ENCODE assay signal across 9 mouse cellular contexts in the genomic region with DNA sequence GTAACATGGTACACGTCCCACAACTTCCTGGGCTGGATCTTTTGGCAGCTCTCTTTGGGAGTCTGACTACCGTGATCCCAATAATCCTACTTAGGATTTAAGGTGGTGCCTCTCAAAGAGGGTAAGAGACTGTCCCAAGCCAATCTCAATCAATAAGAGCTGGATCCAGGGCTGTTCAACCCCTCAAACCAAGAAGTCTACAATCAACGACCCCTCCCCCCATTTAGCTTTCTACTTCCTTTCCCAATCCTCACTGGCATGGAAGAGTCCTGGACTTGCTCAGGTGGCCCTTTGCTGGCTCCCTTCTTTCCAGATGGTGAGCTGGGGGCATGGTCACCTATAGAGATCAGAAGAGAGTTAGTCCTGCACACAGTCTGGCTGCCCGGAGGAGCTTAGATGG. TPM values are rescaled to one million over a fixed set of nuclear protein-coding genes. Genes with fewer than 3 reads are reported as not detected.
DNase-seq lines count a peak whose midpoint lies in the region; ATAC-seq and TF ChIP-seq lines count a peak whose summit lies in the region.
"Had no signal": no experiment of that assay in that cellular context is flagged by ENCODE, and none has a peak within 500 bp of the region (broad histone marks: within the 10 kb centered on the region; RNA-seq: fewer than 3 reads in every experiment).

No protein-coding gene starts in this region.

- WGBS in cerebellum, adult 2 months, result 30% methylated on average over 4 of the region's 4 CpGs
- 76% methylated on average over 4 of the region's 4 CpGs for WGBS in intestine, embryonic 14.5 days
- WGBS in intestine, postnatal 0 days, result 79% methylated on average over 4 of the region's 4 CpGs
- 85% methylated on average over 4 of the region's 4 CpGs for WGBS in forebrain, embryonic 13.5 days
- WGBS in liver, embryonic 16.5 days (ENCODE audit: insufficient replicate concordance), result 84% methylated on average over 4 of the region's 4 CpGs

- H3K27me3 ChIP-seq in cerebellum, adult 2 months (ENCODE audit: control insufficient read depth, insufficient read depth, low read length), result no peaks in the 10 kb centered on the region
- no peaks in the 10 kb centered on the region for H3K27me3 ChIP-seq in intestine, embryonic 14.5 days (replicated peaks; ENCODE audit: control insufficient read depth, insufficient read depth, low read length)
- H3K27me3 ChIP-seq in intestine, postnatal 0 days (replicated peaks; ENCODE audit: control insufficient read depth, insufficient read depth, low read length), result no peaks in the 10 kb centered on the region
- no peaks in the 10 kb centered on the region for H3K27me3 ChIP-seq in forebrain, embryonic 13.5 days
- no peaks in the 10 kb centered on the region for H3K27me3 ChIP-seq in liver, embryonic 16.5 days (ENCODE audit: control insufficient read depth, insufficient read depth, low read depth, low read length)

- no peak for ATAC-seq in intestine, embryonic 14.5 days (replicated peaks; ENCODE audit: low FRiP score, low TSS enrichment, low read depth)
- ATAC-seq in intestine, postnatal 0 days, result no peak
- ATAC-seq in forebrain, embryonic 13.5 days, result no peak
- no peak for ATAC-seq in liver, embryonic 16.5 days (ENCODE audit: low read depth)

- peak overlapping the region; percentile 75; the same call in 1 of the 2 replicates for H3K4me2 ChIP-seq in intestine, embryonic 14.5 days (ENCODE audit: low read length)
- H3K4me2 ChIP-seq in intestine, postnatal 0 days (replicated peaks; ENCODE audit: low read depth), result no peak overlapping the region
- peak overlapping the region; percentile 86; the same call in 1 of the 2 replicates for H3K4me2 ChIP-seq in forebrain, embryonic 13.5 days
- H3K4me2 ChIP-seq in liver, embryonic 16.5 days (ENCODE audit: low read depth, low read length), result peak overlapping the region; percentile 96; the same call in 1 of the 2 replicates

- H3K9ac ChIP-seq in intestine, embryonic 14.5 days (ENCODE audit: low read length), result no peak overlapping the region
- H3K9ac ChIP-seq in intestine, postnatal 0 days (ENCODE audit: low read depth, low read length), result no peak overlapping the region
- H3K9ac ChIP-seq in forebrain, embryonic 13.5 days, result no peak overlapping the region; the same call in 1 of the 2 replicates
- no peak overlapping the region; the same call in 1 of the 2 replicates for H3K9ac ChIP-seq in liver, embryonic 16.5 days (ENCODE audit: low read depth, low read length)

- H3K36me3 ChIP-seq in intestine, embryonic 14.5 days (ENCODE audit: control insufficient read depth, insufficient read depth, low read length), result peaks cover 42% of the 10 kb centered on the region
- H3K36me3 ChIP-seq in intestine, postnatal 0 days (ENCODE audit: control insufficient read depth, insufficient read depth), result peaks cover 43% of the 10 kb centered on the region
- peaks cover 45% of the 10 kb centered on the region for H3K36me3 ChIP-seq in forebrain, embryonic 13.5 days (ENCODE audit: poor library complexity, severe bottlenecking)
- H3K36me3 ChIP-seq in liver, embryonic 16.5 days (ENCODE audit: control insufficient read depth, insufficient read depth), result no peaks in the 10 kb centered on the region; the same call in 1 of the 2 replicates

- peaks cover 39% of the 10 kb centered on the region for H3K4me1 ChIP-seq in cerebellum, adult 2 months (ENCODE audit: control insufficient read depth, insufficient read depth, low read length)
- peaks cover 13% of the 10 kb centered on the region for H3K4me1 ChIP-seq in intestine, embryonic 14.5 days (replicated peaks; ENCODE audit: control insufficient read depth, insufficient read depth, low read length)
- H3K4me1 ChIP-seq in intestine, postnatal 0 days (replicated peaks; ENCODE audit: control insufficient read depth, insufficient read depth, low read length), result no peaks in the 10 kb centered on the region
- peaks cover 34% of the 10 kb centered on the region for H3K4me1 ChIP-seq in forebrain, embryonic 13.5 days
- peaks cover 30% of the 10 kb centered on the region for H3K4me1 ChIP-seq in liver, embryonic 16.5 days (ENCODE audit: control insufficient read depth, low read depth, low read length)

- no peak for DNase-seq in cerebellum, adult 2 months
- no peak for DNase-seq in cerebellum, adult 9-10 months
- no peak for DNase-seq in intestine, embryonic 14.5 days (ENCODE audit: low spot score)
- no peak for DNase-seq in thymus, postnatal 36 days
- no peak for DNase-seq in urinary bladder, postnatal 4 days (ENCODE audit: low spot score in 2 of 2)
- DNase-seq: kidney, adult 18-20 months had no signal

- peak overlapping the region; percentile 90 for H3K27ac ChIP-seq in cerebellum, adult 2 months (ENCODE audit: insufficient read depth, low read length)
- H3K27ac ChIP-seq in intestine, embryonic 14.5 days (ENCODE audit: low read depth), result no peak overlapping the region
- H3K27ac ChIP-seq in intestine, postnatal 0 days (ENCODE audit: low read depth, low read length), result no peak overlapping the region
- H3K27ac ChIP-seq in forebrain, embryonic 13.5 days, result no peak overlapping the region
- no peak overlapping the region for H3K27ac ChIP-seq in liver, embryonic 16.5 days (ENCODE audit: low read length)

- H3K9me3 ChIP-seq in intestine, embryonic 14.5 days (ENCODE audit: control insufficient read depth, low read length), result no peaks in the 10 kb centered on the region
- no peaks in the 10 kb centered on the region for H3K9me3 ChIP-seq in intestine, postnatal 0 days (ENCODE audit: control insufficient read depth)
- H3K9me3 ChIP-seq in forebrain, embryonic 13.5 days (replicated peaks), result no peaks in the 10 kb centered on the region
- H3K9me3 ChIP-seq in liver, embryonic 16.5 days (replicated peaks; ENCODE audit: control insufficient read depth, low read length), result no peaks in the 10 kb centered on the region

- TF ChIP-seq POLR2A in cerebellum, adult 2 months (IDR thresholded peaks at IDR 0.05; ENCODE audit: borderline replicate concordance, insufficient read depth, low read length), result no peak

- no peak for TF ChIP-seq CTCF in cerebellum, adult 2 months (IDR thresholded peaks at IDR 0.05; ENCODE audit: borderline replicate concordance, insufficient read depth, low read depth, low read length)
- TF ChIP-seq CTCF in intestine, postnatal 0 days (IDR thresholded peaks at IDR 0.05; ENCODE audit: low read depth), result no peak

- H3K4me3 ChIP-seq in cerebellum, adult 2 months (replicated peaks; ENCODE audit: insufficient read depth, low read depth, low read length), result peak overlapping the region; percentile 66
- no peak overlapping the region for H3K4me3 ChIP-seq in intestine, embryonic 14.5 days (ENCODE audit: low read depth, low read length)
- no peak overlapping the region for H3K4me3 ChIP-seq in intestine, postnatal 0 days (ENCODE audit: low read depth, low read length)
- no peak overlapping the region for H3K4me3 ChIP-seq in forebrain, embryonic 13.5 days
- no peak overlapping the region for H3K4me3 ChIP-seq in liver, embryonic 16.5 days (ENCODE audit: low read depth, low read length)

RNA-seq across cellular contexts. Expression of gene Mus81, which starts 1.4 kb away (rescaled TPM):
- 94.2 and 115 TPM in 2 replicates for polyA plus RNA-seq in cerebellum, adult 2 months (2012; rRNA removed)
- 37.0 and 38.3 TPM in 2 replicates for polyA plus RNA-seq in intestine, embryonic 14.5 days (2014; fragmentation: Nextera tagmentation; extraction: Ambion mirVana)
- 12.4 and 14.4 TPM in 2 replicates for polyA plus RNA-seq in intestine, postnatal 0 days (2015; fragmentation: Nextera tagmentation; extraction: Ambion mirVana)
- 44.4 and 47.0 TPM in 2 replicates for polyA plus RNA-seq in forebrain, embryonic 13.5 days (2015; fragmentation: Nextera tagmentation; extraction: Ambion mirVana)
- 12.7 and 15.6 TPM in 2 replicates for polyA plus RNA-seq in liver, embryonic 16.5 days (2015; fragmentation: Nextera tagmentation; extraction: Ambion mirVana)

RNA-seq across cellular contexts. Expression of gene Cfl1, which starts 3.5 kb away (rescaled TPM):
- polyA plus RNA-seq in cerebellum, adult 2 months (2012; rRNA removed), result 1,135 and 1,193 TPM in 2 replicates
- 2,844 and 3,105 TPM in 2 replicates for polyA plus RNA-seq in intestine, embryonic 14.5 days (2014; fragmentation: Nextera tagmentation; extraction: Ambion mirVana)
- polyA plus RNA-seq in intestine, postnatal 0 days (2015; fragmentation: Nextera tagmentation; extraction: Ambion mirVana), result 1,685 and 1,786 TPM in 2 replicates
- polyA plus RNA-seq in forebrain, embryonic 13.5 days (2015; fragmentation: Nextera tagmentation; extraction: Ambion mirVana), result 3,452 and 3,520 TPM in 2 replicates
- polyA plus RNA-seq in liver, embryonic 16.5 days (2015; fragmentation: Nextera tagmentation; extraction: Ambion mirVana), result 930 and 955 TPM in 2 replicates

RNA-seq across cellular contexts. Expression of gene Efemp2, which starts 13.0 kb away (rescaled TPM):
- 43.3 and 43.4 TPM in 2 replicates for polyA plus RNA-seq in cerebellum, adult 2 months (2012; rRNA removed)
- 136 and 151 TPM in 2 replicates for polyA plus RNA-seq in intestine, embryonic 14.5 days (2014; fragmentation: Nextera tagmentation; extraction: Ambion mirVana)
- polyA plus RNA-seq in intestine, postnatal 0 days (2015; fragmentation: Nextera tagmentation; extraction: Ambion mirVana), result 39.4 and 40.7 TPM in 2 replicates
- polyA plus RNA-seq in forebrain, embryonic 13.5 days (2015; fragmentation: Nextera tagmentation; extraction: Ambion mirVana), result 30.7 and 31.1 TPM in 2 replicates
- polyA plus RNA-seq in liver, embryonic 16.5 days (2015; fragmentation: Nextera tagmentation; extraction: Ambion mirVana), result 13.5 and 15.8 TPM in 2 replicates

RNA-seq across cellular contexts. Expression of gene 1700020D05Rik, which starts 16.8 kb away (rescaled TPM):
- polyA plus RNA-seq in cerebellum, adult 2 months (2012; rRNA removed), result 6.7 and 6.8 TPM in 2 replicates
- polyA plus RNA-seq in intestine, embryonic 14.5 days (2014; fragmentation: Nextera tagmentation; extraction: Ambion mirVana), result not detected in 2 replicates
- not detected in 2 replicates for polyA plus RNA-seq in intestine, postnatal 0 days (2015; fragmentation: Nextera tagmentation; extraction: Ambion mirVana)
- 0.23 and 0.27 TPM in 2 replicates for polyA plus RNA-seq in forebrain, embryonic 13.5 days (2015; fragmentation: Nextera tagmentation; extraction: Ambion mirVana)
- 0.09 and 0.14 TPM in 2 replicates for polyA plus RNA-seq in liver, embryonic 16.5 days (2015; fragmentation: Nextera tagmentation; extraction: Ambion mirVana)

RNA-seq across cellular contexts. Expression of gene Ctsw, which starts 18.5 kb away (rescaled TPM):
- 1.2 and 1.5 TPM in 2 replicates for polyA plus RNA-seq in cerebellum, adult 2 months (2012; rRNA removed)
- 1.6 and 2.0 TPM in 2 replicates for polyA plus RNA-seq in intestine, embryonic 14.5 days (2014; fragmentation: Nextera tagmentation; extraction: Ambion mirVana)
- polyA plus RNA-seq in intestine, postnatal 0 days (2015; fragmentation: Nextera tagmentation; extraction: Ambion mirVana), result 0.85 and 0.92 TPM in 2 replicates
- polyA plus RNA-seq in forebrain, embryonic 13.5 days (2015; fragmentation: Nextera tagmentation; extraction: Ambion mirVana), result 4.4 and 5.4 TPM in 2 replicates
- polyA plus RNA-seq in liver, embryonic 16.5 days (2015; fragmentation: Nextera tagmentation; extraction: Ambion mirVana), result 0.36 and 0.58 TPM in 2 replicates
